Mouse (Mus musculus) heart, embryonic 11.5 days (tissue): Measurements from ENCODE around the gene Tinf2. TPM values are rescaled to one million over a fixed set of nuclear protein-coding genes. Genes with fewer than 3 reads are reported as not detected.

Experiments used
- ATAC-seq: fragments of 200-750 bp; cut with Nextera tagmentation; replicated peaks from 2 replicates; pipeline ENCODE4 v1.8.0; 2017; ENCODE audit warnings: moderate library complexity; ENCODE audit not compliant: insufficient number of reproducible peaks, low FRiP score, low TSS enrichment
- H3K27ac ChIP-seq: fragments of 300-500 bp; sonication (generic); 2 replicates; pipeline ENCODE4 v1.5.1; 2014; ENCODE audit warnings: mild to moderate bottlenecking, low read depth, low read length
- H3K27me3 ChIP-seq: fragments of 300-500 bp; sonication (generic); 2 replicates; pipeline ENCODE4 v1.6.1; 2014; ENCODE audit warnings: mild to moderate bottlenecking, low read length, mixed read lengths; ENCODE audit not compliant: control insufficient read depth, insufficient read depth
- H3K36me3 ChIP-seq: fragments of 300-500 bp; sonication (generic); 2 replicates; pipeline ENCODE4 v1.6.1; 2014; ENCODE audit warnings: mild to moderate bottlenecking, low read length, moderate library complexity, mixed read lengths; ENCODE audit not compliant: control insufficient read depth, insufficient read depth
- H3K4me1 ChIP-seq: fragments of 300-500 bp; sonication (generic); 2 replicates; pipeline ENCODE4 v1.6.1; 2014; ENCODE audit warnings: low read length; ENCODE audit not compliant: control insufficient read depth, insufficient read depth
- H3K4me2 ChIP-seq: fragments of 300-500 bp; sonication (generic); 2 replicates; pipeline ENCODE4 v1.6.1; 2014; ENCODE audit warnings: mild to moderate bottlenecking, moderate library complexity
- H3K4me3 ChIP-seq: fragments of 300-500 bp; sonication (generic); 2 replicates; pipeline ENCODE4 v1.5.1; 2014; ENCODE audit warnings: low read depth, low read length
- H3K9ac ChIP-seq: fragments of 300-500 bp; sonication (generic); 2 replicates; pipeline ENCODE4 v1.6.1; 2014; ENCODE audit warnings: mild to moderate bottlenecking, low read depth, low read length, moderate library complexity
- H3K9me3 ChIP-seq: fragments of 300-500 bp; sonication (generic); replicated peaks from 2 replicates; pipeline ENCODE4 v1.6.1; 2016; ENCODE audit warnings: low read length; ENCODE audit not compliant: control insufficient read depth
- WGBS: fragments of 180-500 bp; shearing (Covaris S2); extraction: QIAGEN DNeasy Blood & Tissue Kit; methylation state at CpG from one replicate; pipeline ENCODE4 v1.1.7; 2014; ENCODE audit not compliant: insufficient replicate concordance; 5-methylcytosine and 5-hydroxymethylcytosine counted together
- polyA plus RNA-seq: library from polyadenylated mRNA; unstranded; fragments of >200 nt; fragmentation: Nextera tagmentation; extraction: Ambion mirVana; gene quantifications from 2 replicates; pipeline ENCODE4 v1.2.1, GENCODE M21; 2014

Gene Tinf2
- polyA plus RNA-seq, 1 experiment from 2014 or later, result 39.6 TPM

DNA sequence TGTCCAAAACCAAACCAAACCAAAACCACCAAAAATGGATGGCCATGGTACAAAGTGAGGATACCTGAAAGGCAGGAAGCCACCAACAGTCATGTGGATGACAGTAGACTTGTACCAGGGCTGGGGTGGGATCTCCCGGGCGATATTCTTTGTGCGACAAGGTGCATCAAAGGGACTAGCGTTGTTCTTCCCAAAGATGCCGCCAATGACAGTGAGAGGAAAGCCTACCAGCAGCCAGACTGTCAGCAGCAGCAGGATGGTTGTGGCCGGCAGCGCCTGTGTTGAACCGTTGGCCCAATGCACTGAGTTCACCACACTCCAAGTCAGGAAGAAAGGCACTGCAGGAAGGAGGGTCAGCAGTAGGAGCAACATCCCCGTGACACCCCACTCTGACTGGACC is 43.8 kb downstream of the Tinf2 start, which contains the start of gene Gm49378:
TSS of gene Gm49378 (minus strand) at position 101 of the 400 bp plus-strand sequence.
- no peak for ATAC-seq
- 92% methylated on average over 9 of the region's 9 CpGs for WGBS
- H3K4me1 ChIP-seq, result peaks cover 9% of the 10 kb centered on the region
- no peaks in the 10 kb centered on the region for H3K27me3 ChIP-seq
- H3K9me3 ChIP-seq, result no peaks in the 10 kb centered on the region
- H3K36me3 ChIP-seq, result peaks cover 34% of the 10 kb centered on the region
- H3K9ac ChIP-seq, result no peak within 1 kb of the TSS
- H3K4me2 ChIP-seq, result no peak within 1 kb of the TSS
- no peak within 1 kb of the TSS for H3K27ac ChIP-seq
- H3K4me3 ChIP-seq, result no peak within 1 kb of the TSS

DNA sequence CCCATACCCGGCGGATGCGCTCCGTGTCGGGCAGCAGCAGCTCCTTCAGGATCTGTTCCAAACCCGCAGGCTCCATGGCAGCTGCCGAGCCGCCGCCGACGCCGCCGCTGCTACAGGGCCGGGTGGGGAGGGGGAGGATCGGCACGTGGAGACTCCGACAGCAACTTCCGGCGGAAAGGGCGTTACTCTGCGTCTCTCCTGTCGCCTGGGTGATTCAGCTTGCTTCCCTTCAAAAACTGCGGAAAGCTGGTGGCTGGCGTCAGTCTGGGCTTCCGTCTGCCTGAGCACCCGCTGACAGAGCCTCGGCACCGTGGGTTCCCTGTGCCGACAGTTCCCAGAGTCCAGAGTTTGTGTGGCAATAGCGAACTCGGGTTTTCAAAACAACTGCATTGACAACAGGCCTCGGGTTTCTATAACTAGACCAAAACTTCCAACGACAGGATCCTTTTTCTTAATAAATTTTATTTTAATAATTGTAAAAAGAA is 46.1 kb downstream of the Tinf2 start, which contains the start of gene Ipo4:
TSS of gene Ipo4 (minus strand) at position 435 of the 485 bp plus-strand sequence.
- Histone ChIP-seq H3K4me2 (peak within 1 kb of the TSS; percentile 78), H3K9me3 (no peaks in the 10 kb centered on the region), H3K27ac (no peak within 1 kb of the TSS), H3K27me3 (no peaks in the 10 kb centered on the region), H3K9ac (peak within 1 kb of the TSS; percentile 76), H3K4me1 (peaks cover 3% of the 10 kb centered on the region; the same call in 1 of the 2 replicates), H3K4me3 (peak within 1 kb of the TSS; percentile 65), H3K36me3 (peaks cover 38% of the 10 kb centered on the region)
- ATAC-seq, result peak; percentile 64
- 1% methylated on average over 33 of the region's 33 CpGs for WGBS

DNA sequence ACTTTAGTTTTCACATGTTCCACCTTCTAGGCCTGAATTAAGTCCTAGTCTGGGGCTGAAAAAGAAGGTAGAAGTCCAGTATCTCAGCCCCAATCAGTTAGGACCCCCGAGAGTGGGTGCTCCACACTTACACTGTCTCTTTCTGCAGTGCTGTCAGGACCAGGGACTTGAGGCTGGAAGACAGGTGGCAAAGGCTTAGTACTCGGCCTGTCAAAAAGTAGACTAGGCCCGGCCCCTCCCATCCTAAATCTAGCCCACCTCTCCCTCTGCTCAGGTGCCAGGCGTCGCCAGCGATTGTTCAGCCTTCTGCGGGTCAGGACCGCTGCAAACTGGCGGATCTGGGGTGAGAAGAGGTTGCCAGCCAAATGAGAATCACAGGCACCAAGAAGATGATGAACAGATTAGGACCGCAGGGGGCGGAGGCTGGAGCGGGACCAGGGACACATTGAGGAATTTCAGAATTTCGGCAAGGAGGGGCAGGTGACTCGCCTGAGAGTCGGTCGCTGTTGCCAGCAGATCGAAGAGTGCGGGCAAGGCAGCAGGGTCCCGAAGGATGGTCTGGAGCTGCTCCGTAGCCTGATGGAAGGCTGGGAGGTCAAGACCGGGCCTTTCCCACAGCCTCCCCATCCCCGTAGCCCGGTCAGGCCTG is 46.6 kb downstream of the Tinf2 start:
- Histone ChIP-seq H3K9me3 (no peaks in the 10 kb centered on the region), H3K4me1 (peaks cover 3% of the 10 kb centered on the region; the same call in 1 of the 2 replicates), H3K4me2 (peak overlapping the region; percentile 78), H3K36me3 (peaks cover 42% of the 10 kb centered on the region), H3K27ac (no peak overlapping the region), H3K27me3 (no peaks in the 10 kb centered on the region), H3K4me3 (peak overlapping the region; percentile 65), H3K9ac (peak overlapping the region; percentile 76)
- WGBS, result 2% methylated on average over 23 of the region's 23 CpGs
- ATAC-seq, result peak; percentile 59

DNA sequence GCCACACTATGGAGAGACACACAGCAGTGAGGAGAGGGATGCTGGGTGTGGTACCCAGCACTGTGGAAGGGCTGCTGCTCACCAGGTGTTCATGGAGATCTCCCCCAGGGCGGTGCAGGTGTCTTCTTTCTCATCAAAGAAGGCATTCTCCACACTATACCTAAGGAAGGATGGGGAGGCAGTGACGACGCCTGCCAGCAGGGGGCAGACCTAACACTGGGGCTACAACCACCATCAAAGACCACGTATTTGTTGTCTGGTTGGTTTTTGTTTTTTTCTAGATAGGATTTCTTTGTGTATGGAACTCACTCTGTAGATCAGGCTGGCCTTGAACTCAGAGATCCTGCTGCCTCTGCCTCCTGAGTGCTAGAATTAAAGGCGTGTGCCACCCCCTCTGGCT is 52.3 kb downstream of the Tinf2 start:
- H3K36me3 ChIP-seq, result peaks cover 58% of the 10 kb centered on the region
- ATAC-seq, result no peak
- H3K4me1 ChIP-seq, result 0 out of 2 replicates have a peak, but pooled peaks cover 4% of the 10 kb centered on the region
- H3K27ac ChIP-seq, result no peak overlapping the region
- H3K4me3 ChIP-seq, result no peak overlapping the region
- H3K9ac ChIP-seq, result no peak overlapping the region
- no peaks in the 10 kb centered on the region for H3K9me3 ChIP-seq
- H3K27me3 ChIP-seq, result no peaks in the 10 kb centered on the region
- 52% methylated on average over 5 of the region's 5 CpGs for WGBS
- no peak overlapping the region for H3K4me2 ChIP-seq

DNA sequence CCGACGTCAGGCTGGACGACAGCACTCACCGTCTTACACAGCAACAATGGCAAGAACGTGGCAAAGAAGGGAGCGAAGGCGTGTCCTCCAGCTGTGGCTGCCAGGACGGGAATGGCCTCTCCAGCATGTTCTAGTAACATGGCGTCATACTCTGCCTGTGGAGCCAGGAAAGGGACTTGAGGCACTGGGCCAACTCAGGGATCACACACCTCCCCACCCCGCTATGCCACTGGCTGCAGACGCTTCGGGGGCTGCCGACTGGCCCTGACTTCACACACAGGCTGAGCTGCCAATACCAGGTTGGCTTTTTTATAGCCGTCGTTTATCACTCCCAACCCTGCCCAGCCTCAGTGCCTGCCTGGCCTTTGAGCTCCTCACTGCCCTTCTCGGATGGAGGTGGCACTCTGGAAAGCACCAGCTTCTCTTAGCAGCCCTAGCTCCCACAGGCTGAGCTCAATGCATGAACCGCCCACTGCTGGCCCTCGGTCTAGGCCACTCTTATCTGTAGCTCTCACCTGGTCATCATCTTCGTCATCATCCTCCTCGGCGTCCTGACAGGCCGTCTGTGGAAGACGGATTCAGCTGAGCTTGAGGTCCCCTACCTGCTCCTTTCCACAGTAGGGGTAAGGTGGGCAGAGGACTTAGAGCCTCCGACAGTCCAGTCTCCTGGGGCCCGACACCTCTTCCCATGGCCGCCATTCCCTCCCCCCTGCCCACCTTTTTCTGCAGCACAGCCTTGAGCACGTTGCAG is 53.4 kb downstream of the Tinf2 start:
- H3K4me1 ChIP-seq, result 0 out of 2 replicates have a peak, but pooled peaks cover 4% of the 10 kb centered on the region
- no peak overlapping the region for H3K4me2 ChIP-seq
- no peak overlapping the region for H3K9ac ChIP-seq
- H3K27me3 ChIP-seq, result no peaks in the 10 kb centered on the region
- no peak overlapping the region for H3K4me3 ChIP-seq
- no peak for ATAC-seq
- H3K36me3 ChIP-seq, result peaks cover 51% of the 10 kb centered on the region
- H3K9me3 ChIP-seq, result no peaks in the 10 kb centered on the region
- H3K27ac ChIP-seq, result no peak overlapping the region
- 90% methylated on average over 27 of the region's 27 CpGs for WGBS

Other genes with a start within 250 kb of the Tinf2 start
- gene Dhrs4, start 203.1 kb downstream of the Tinf2 start, polyA plus RNA-seq, result 22.0 and 44.5 TPM in 2 replicates
- 2.2 TPM in 2 replicates for gene Carmil3, start 191.2 kb downstream of the Tinf2 start, polyA plus RNA-seq
- gene Cpne6, start 171.4 kb downstream of the Tinf2 start, polyA plus RNA-seq, result 0.32 and 0.43 TPM in 2 replicates
- gene Nrl, start 156.8 kb downstream of the Tinf2 start, polyA plus RNA-seq, result not detected in 2 replicates
- 28.0 and 33.0 TPM in 2 replicates for gene Pck2, start 141.6 kb downstream of the Tinf2 start, polyA plus RNA-seq
- gene Dcaf11, start 121.8 kb downstream of the Tinf2 start, polyA plus RNA-seq, result 61.3 and 71.1 TPM in 2 replicates
- gene A730061H03Rik, start 121.4 kb downstream of the Tinf2 start, polyA plus RNA-seq, result 1.0 and 1.3 TPM in 2 replicates
- 107 and 108 TPM in 2 replicates for gene Fitm1, start 106.2 kb downstream of the Tinf2 start, polyA plus RNA-seq
- 223 and 235 TPM in 2 replicates for gene Psme1, start 103.7 kb downstream of the Tinf2 start, polyA plus RNA-seq
- 18.7 and 20.0 TPM in 2 replicates for gene Emc9, start 96.5 kb downstream of the Tinf2 start, polyA plus RNA-seq
- gene Psme2, start 90.7 kb downstream of the Tinf2 start, polyA plus RNA-seq, result 222 and 223 TPM in 2 replicates
- gene Rnf31, start 90.1 kb downstream of the Tinf2 start, polyA plus RNA-seq, result 11.2 and 13.0 TPM in 2 replicates
- gene Irf9, start 78.2 kb downstream of the Tinf2 start, polyA plus RNA-seq, result 6.4 and 7.5 TPM in 2 replicates
- gene Rec8, start 63.8 kb downstream of the Tinf2 start, polyA plus RNA-seq, result 8.8 and 14.1 TPM in 2 replicates
- 70.1 and 81.7 TPM in 2 replicates for gene Ipo4, start 45.9 kb downstream of the Tinf2 start, polyA plus RNA-seq
- 1.9 and 4.2 TPM in 2 replicates for gene Gm49378, start 43.9 kb downstream of the Tinf2 start, polyA plus RNA-seq
- gene Tm9sf1, start 38.0 kb downstream of the Tinf2 start, polyA plus RNA-seq, result 78.7 and 86.9 TPM in 2 replicates
- 0.63 TPM in 2 replicates for gene Tssk4, start 31.6 kb downstream of the Tinf2 start, polyA plus RNA-seq
- gene Mdp1, start 21.3 kb downstream of the Tinf2 start, polyA plus RNA-seq, result 72.0 and 74.2 TPM in 2 replicates
- 41.3 and 43.3 TPM in 2 replicates for gene Gmpr2, start 9.9 kb downstream of the Tinf2 start, polyA plus RNA-seq
- gene Nedd8, start 9.7 kb downstream of the Tinf2 start, polyA plus RNA-seq, result 512 and 535 TPM in 2 replicates
- gene Tgm1, start 32.1 kb upstream of the Tinf2 start, polyA plus RNA-seq, result 0.13 and 0.30 TPM in 2 replicates
- gene Rabggta, start 40.4 kb upstream of the Tinf2 start, polyA plus RNA-seq, result 19.1 and 19.7 TPM in 2 replicates
- 56.4 and 60.3 TPM in 2 replicates for gene Dhrs1, start 63.9 kb upstream of the Tinf2 start, polyA plus RNA-seq
- gene Nop9, start 63.9 kb upstream of the Tinf2 start, polyA plus RNA-seq, result 25.1 and 26.3 TPM in 2 replicates
- gene Cideb, start 76.6 kb upstream of the Tinf2 start, polyA plus RNA-seq, result 1.4 and 1.7 TPM in 2 replicates
- 0.16 and 1.0 TPM in 2 replicates for gene Ltb4r2, start 79.6 kb upstream of the Tinf2 start, polyA plus RNA-seq
- 0.11 and 0.21 TPM in 2 replicates for gene Ltb4r1, start 84.1 kb upstream of the Tinf2 start, polyA plus RNA-seq
- 13.2 and 19.7 TPM in 2 replicates for gene Adcy4, start 102.3 kb upstream of the Tinf2 start, polyA plus RNA-seq
- 19.6 and 19.8 TPM in 2 replicates for gene Ripk3, start 107.0 kb upstream of the Tinf2 start, polyA plus RNA-seq
- gene Nfatc4, start 141.3 kb upstream of the Tinf2 start, polyA plus RNA-seq, result 15.5 and 16.9 TPM in 2 replicates
- gene Nynrin, start 172.2 kb upstream of the Tinf2 start, polyA plus RNA-seq, result 12.5 and 20.3 TPM in 2 replicates
- gene Cbln3, start 202.6 kb upstream of the Tinf2 start, polyA plus RNA-seq, result 0.30 and 0.42 TPM in 2 replicates
- 6.0 and 8.9 TPM in 2 replicates for gene Khnyn, start 203.1 kb upstream of the Tinf2 start, polyA plus RNA-seq
- 36.9 and 42.2 TPM in 2 replicates for gene Sdr39u1, start 218.5 kb upstream of the Tinf2 start, polyA plus RNA-seq